In the genomic region with DNA sequence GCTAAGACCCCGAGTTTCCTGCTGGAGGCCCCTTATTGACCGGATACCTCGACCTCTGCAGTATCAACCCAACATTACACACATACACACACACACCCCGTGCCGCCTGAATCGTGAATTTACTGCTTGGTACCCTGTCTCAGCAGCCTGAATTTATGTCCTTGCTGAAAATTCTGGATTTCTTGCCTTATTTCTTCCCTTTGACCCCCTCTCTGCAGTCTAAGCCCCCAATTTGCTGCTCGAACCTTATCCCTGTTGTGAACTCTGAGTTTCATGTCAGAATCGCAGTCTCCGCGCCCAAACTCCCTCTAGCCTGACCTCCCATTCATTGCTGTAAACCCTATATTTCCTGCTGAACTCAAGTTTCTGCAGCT, we compare ENCODE assay signal across 8 mouse cellular contexts. TPM values are rescaled to one million over a fixed set of nuclear protein-coding genes. Genes with fewer than 3 reads are reported as not detected.
DNase-seq lines count a peak whose midpoint lies in the region; ATAC-seq and TF ChIP-seq lines count a peak whose summit lies in the region.

No protein-coding gene starts in this region.

- 6% methylated on average over 10 of the region's 10 CpGs for WGBS in lung, adult 2 months
- WGBS in embryonic facial prominence, embryonic 15.5 days, result 1% methylated on average over 10 of the region's 10 CpGs
- 2% methylated on average over 10 of the region's 10 CpGs for WGBS in intestine, embryonic 16.5 days
- WGBS in neural tube, embryonic 14.5 days, result 9% methylated on average over 10 of the region's 10 CpGs

- peaks cover 29% of the 10 kb centered on the region for H3K36me3 ChIP-seq in embryonic facial prominence, embryonic 15.5 days
- peaks cover 7% of the 10 kb centered on the region for H3K36me3 ChIP-seq in intestine, embryonic 16.5 days (ENCODE audit: control insufficient read depth, insufficient read depth, low read length)
- peaks cover 7% of the 10 kb centered on the region for H3K36me3 ChIP-seq in neural tube, embryonic 14.5 days (ENCODE audit: control insufficient read depth, insufficient read depth, low read length)

- peak overlapping the region; percentile 82 for H3K9ac ChIP-seq in embryonic facial prominence, embryonic 15.5 days
- H3K9ac ChIP-seq in intestine, embryonic 16.5 days (ENCODE audit: low read depth, low read length), result peak overlapping the region; percentile 95
- peak overlapping the region; percentile 93 for H3K9ac ChIP-seq in neural tube, embryonic 14.5 days (replicated peaks; ENCODE audit: low read depth, low read length)

- TF ChIP-seq POLR2A in lung, adult 2 months (IDR thresholded peaks at IDR 0.05; ENCODE audit: borderline replicate concordance, extremely low read depth, low read depth, low read length), result no peak

- no peaks in the 10 kb centered on the region for H3K9me3 ChIP-seq in embryonic facial prominence, embryonic 15.5 days (replicated peaks)
- H3K9me3 ChIP-seq in intestine, embryonic 16.5 days (ENCODE audit: control insufficient read depth, low read length), result no peaks in the 10 kb centered on the region
- no peaks in the 10 kb centered on the region for H3K9me3 ChIP-seq in neural tube, embryonic 14.5 days (ENCODE audit: control insufficient read depth, low read length)

- H3K4me2 ChIP-seq in embryonic facial prominence, embryonic 15.5 days (replicated peaks), result peak overlapping the region; percentile 85
- peak overlapping the region; percentile 73 for H3K4me2 ChIP-seq in intestine, embryonic 16.5 days (ENCODE audit: low read depth, low read length)
- H3K4me2 ChIP-seq in neural tube, embryonic 14.5 days (ENCODE audit: low read depth, low read length), result peak overlapping the region; percentile 91

- peak overlapping the region; percentile 93 for H3K27ac ChIP-seq in embryonic facial prominence, embryonic 15.5 days (replicated peaks)
- H3K27ac ChIP-seq in intestine, embryonic 16.5 days (ENCODE audit: low read length), result peak overlapping the region; percentile 90
- peak overlapping the region; percentile 94 for H3K27ac ChIP-seq in neural tube, embryonic 14.5 days (ENCODE audit: low read depth, low read length)

- peaks cover 12% of the 10 kb centered on the region for H3K4me1 ChIP-seq in lung, adult 2 months (ENCODE audit: control insufficient read depth, insufficient read depth, low read length)
- peaks cover 47% of the 10 kb centered on the region for H3K4me1 ChIP-seq in embryonic facial prominence, embryonic 15.5 days
- H3K4me1 ChIP-seq in intestine, embryonic 16.5 days (ENCODE audit: control insufficient read depth, insufficient read depth, low read length), result peaks cover 27% of the 10 kb centered on the region
- H3K4me1 ChIP-seq in neural tube, embryonic 14.5 days (ENCODE audit: control insufficient read depth, insufficient read depth, low read length), result peaks cover 29% of the 10 kb centered on the region

- peak overlapping the region; percentile 84 for H3K4me3 ChIP-seq in lung, adult 2 months (replicated peaks; ENCODE audit: extremely low read depth, low read depth, low read length)
- H3K4me3 ChIP-seq in embryonic facial prominence, embryonic 15.5 days (replicated peaks), result peak overlapping the region; percentile 62
- peak overlapping the region; percentile 83 for H3K4me3 ChIP-seq in intestine, embryonic 16.5 days (ENCODE audit: low read length)
- peak overlapping the region; percentile 75 for H3K4me3 ChIP-seq in neural tube, embryonic 14.5 days (ENCODE audit: low read depth, low read length)

- no peak for ATAC-seq in embryonic facial prominence, embryonic 15.5 days (ENCODE audit: insufficient number of reproducible peaks, low FRiP score, low TSS enrichment, low read depth)
- peak; percentile 2; the same call in 1 of the 2 replicates for ATAC-seq in intestine, embryonic 16.5 days
- no peak; the same call in 1 of the 2 replicates for ATAC-seq in neural tube, embryonic 14.5 days (ENCODE audit: low read depth)

- TF ChIP-seq CTCF in lung, adult 2 months (IDR thresholded peaks at IDR 0.05; ENCODE audit: insufficient read depth, low read length), result no peak

- DNase-seq in lung, adult 2 months, result no peak
- DNase-seq in lung, postnatal 25 days (ENCODE audit: low spot score), result no peak
- no peak for DNase-seq in cerebellum, adult 18-20 months
- DNase-seq in layer of hippocampus, postnatal 25 days (ENCODE audit: extremely low spot score in 1 of 2, low spot score in 1 of 2), result no peak
- DNase-seq in left cerebral cortex, adult 8-10 months (ENCODE audit: low spot score in 2 of 2), result no peak

- no peaks in the 10 kb centered on the region for H3K27me3 ChIP-seq in embryonic facial prominence, embryonic 15.5 days
- no peaks in the 10 kb centered on the region for H3K27me3 ChIP-seq in intestine, embryonic 16.5 days (replicated peaks; ENCODE audit: control insufficient read depth, insufficient read depth, low read length)
- no peaks in the 10 kb centered on the region for H3K27me3 ChIP-seq in neural tube, embryonic 14.5 days (ENCODE audit: control insufficient read depth, insufficient read depth, low read length)

RNA-seq across cellular contexts. Expression of a gene that starts 0.9 kb away (rescaled TPM):
- 39.6 and 42.0 TPM in 2 replicates for polyA plus RNA-seq in lung, adult 2 months (2012; rRNA removed)
- 75.2 and 77.0 TPM in 2 replicates for polyA plus RNA-seq in embryonic facial prominence, embryonic 15.5 days (2015; fragmentation: Nextera tagmentation; extraction: Ambion mirVana)
- polyA plus RNA-seq in intestine, embryonic 16.5 days (2015; fragmentation: Nextera tagmentation; extraction: Ambion mirVana), result 40.9 and 42.4 TPM in 2 replicates
- polyA plus RNA-seq in neural tube, embryonic 14.5 days (2014; fragmentation: Nextera tagmentation; extraction: Ambion mirVana), result 35.0 and 37.4 TPM in 2 replicates
- 10 to 100 TPM; 39.5 to 48.9 TPM for total RNA-seq in layer of hippocampus, postnatal 25 days (2021)
- total RNA-seq in left cerebral cortex, adult 8-10 months (2022), result 10 to 100 TPM; 41.9 to 51.7 (median 44.1) TPM

RNA-seq across cellular contexts. Expression of a gene that starts 21.8 kb away (rescaled TPM):
- polyA plus RNA-seq in lung, adult 2 months (2012; rRNA removed), result 421 and 497 TPM in 2 replicates
- polyA plus RNA-seq in embryonic facial prominence, embryonic 15.5 days (2015; fragmentation: Nextera tagmentation; extraction: Ambion mirVana), result 317 and 339 TPM in 2 replicates
- 604 and 616 TPM in 2 replicates for polyA plus RNA-seq in intestine, embryonic 16.5 days (2015; fragmentation: Nextera tagmentation; extraction: Ambion mirVana)
- 309 and 366 TPM in 2 replicates for polyA plus RNA-seq in neural tube, embryonic 14.5 days (2014; fragmentation: Nextera tagmentation; extraction: Ambion mirVana)
- total RNA-seq in layer of hippocampus, postnatal 25 days (2021), result 100 to 1,000 TPM; 196 to 223 TPM
- 100 to 1,000 TPM; 214 to 225 (median 218) TPM for total RNA-seq in left cerebral cortex, adult 8-10 months (2022)

RNA-seq across cellular contexts. Expression of a gene that starts 33.7 kb away (rescaled TPM):
- polyA plus RNA-seq in lung, adult 2 months (2012; rRNA removed), result 26.4 and 29.7 TPM in 2 replicates
- polyA plus RNA-seq in embryonic facial prominence, embryonic 15.5 days (2015; fragmentation: Nextera tagmentation; extraction: Ambion mirVana), result 72.3 and 88.0 TPM in 2 replicates
- 91.0 and 106 TPM in 2 replicates for polyA plus RNA-seq in intestine, embryonic 16.5 days (2015; fragmentation: Nextera tagmentation; extraction: Ambion mirVana)
- polyA plus RNA-seq in neural tube, embryonic 14.5 days (2014; fragmentation: Nextera tagmentation; extraction: Ambion mirVana), result 18.6 and 25.8 TPM in 2 replicates
- total RNA-seq in layer of hippocampus, postnatal 25 days (2021), result 10 to 100 TPM; 43.1 to 54.7 TPM
- total RNA-seq in left cerebral cortex, adult 8-10 months (2022), result 10 to 100 TPM; 28.8 to 33.6 (median 31.1) TPM

RNA-seq across cellular contexts. Expression of a gene that starts 34.1 kb away (rescaled TPM):
- 65.9 and 68.5 TPM in 2 replicates for polyA plus RNA-seq in lung, adult 2 months (2012; rRNA removed)
- polyA plus RNA-seq in embryonic facial prominence, embryonic 15.5 days (2015; fragmentation: Nextera tagmentation; extraction: Ambion mirVana), result 61.2 and 64.6 TPM in 2 replicates
- polyA plus RNA-seq in intestine, embryonic 16.5 days (2015; fragmentation: Nextera tagmentation; extraction: Ambion mirVana), result 36.8 and 37.6 TPM in 2 replicates
- polyA plus RNA-seq in neural tube, embryonic 14.5 days (2014; fragmentation: Nextera tagmentation; extraction: Ambion mirVana), result 37.5 and 39.8 TPM in 2 replicates
- total RNA-seq in layer of hippocampus, postnatal 25 days (2021), result 10 to 100 TPM; 76.8 to 91.2 TPM
- total RNA-seq in left cerebral cortex, adult 8-10 months (2022), result 10 to 100 TPM; 76.4 to 90.1 (median 83.5) TPM

RNA-seq across cellular contexts. Expression of a gene that starts 47.9 kb away (rescaled TPM):
- 3.6 and 4.7 TPM in 2 replicates for polyA plus RNA-seq in lung, adult 2 months (2012; rRNA removed)
- polyA plus RNA-seq in embryonic facial prominence, embryonic 15.5 days (2015; fragmentation: Nextera tagmentation; extraction: Ambion mirVana), result 30.9 and 31.8 TPM in 2 replicates
- polyA plus RNA-seq in intestine, embryonic 16.5 days (2015; fragmentation: Nextera tagmentation; extraction: Ambion mirVana), result 7.4 and 8.1 TPM in 2 replicates
- polyA plus RNA-seq in neural tube, embryonic 14.5 days (2014; fragmentation: Nextera tagmentation; extraction: Ambion mirVana), result 24.0 and 25.9 TPM in 2 replicates
- total RNA-seq in layer of hippocampus, postnatal 25 days (2021), result 10 to 100 TPM; 11.9 to 12.7 TPM
- 1 to 10 TPM; 6.8 to 9.1 (median 7.7) TPM for total RNA-seq in left cerebral cortex, adult 8-10 months (2022)
